ENCODE assay signal across 9 mouse cellular contexts in the genomic region with DNA sequence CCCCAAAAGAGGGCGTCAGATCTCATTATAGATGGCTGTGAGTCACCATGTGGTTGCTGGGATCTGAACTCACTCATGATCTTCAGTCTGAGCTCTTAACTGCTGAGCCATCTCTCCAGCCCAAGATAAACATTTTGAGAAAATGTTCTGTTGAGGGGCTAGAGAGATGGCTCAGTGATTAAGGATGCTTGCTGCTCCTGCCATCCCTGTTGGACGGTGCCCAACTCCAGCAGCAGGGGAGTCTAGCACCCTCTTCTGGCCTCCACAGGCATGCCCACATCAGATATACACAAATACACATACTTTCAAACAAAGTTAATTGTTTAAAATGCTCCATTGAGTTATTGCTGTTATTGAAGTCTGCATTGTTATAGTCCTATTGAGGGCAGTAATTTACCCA. TPM values are rescaled to one million over a fixed set of nuclear protein-coding genes. Genes with fewer than 3 reads are reported as not detected.
DNase-seq lines count a peak whose midpoint lies in the region; TF ChIP-seq lines count a peak whose summit lies in the region.
"Had no signal": no experiment of that assay in that cellular context is flagged by ENCODE, and none has a peak within 500 bp of the region (broad histone marks: within the 10 kb centered on the region; RNA-seq: fewer than 3 reads in every experiment).

No protein-coding gene starts in this region.

- no peak overlapping the region for H3K27ac ChIP-seq in bone marrow macrophage, adult 2 months (ENCODE audit: insufficient read depth, low read depth, low read length)

- DNase-seq in kidney, adult 9 months: peak; percentile 22
- DNase-seq in kidney, adult 18-20 months: no peak
- DNase-seq in thymus, postnatal 4 days: peak; percentile 17
- DNase-seq in thymus, postnatal 25 days: no peak
- DNase-seq in embryo, embryonic 10 days (ENCODE audit: low spot score): no peak
- DNase-seq in natural killer cell, adult 2 months (ENCODE audit: low spot score in 2 of 2): no peak
- DNase-seq in heart, postnatal 10 days: no peak

- intact Hi-C loops in heart, postnatal 10 days (cut with DNase I): no loop called here

- no peak overlapping the region for H3K4me3 ChIP-seq in bone marrow macrophage, adult 2 months (ENCODE audit: insufficient read depth, low read length)
- H3K4me3 ChIP-seq: heart, embryonic 12.5 days had no signal

- TF ChIP-seq POLR2A in bone marrow macrophage, adult 2 months (IDR thresholded peaks at IDR 0.05; ENCODE audit: borderline replicate concordance, low read depth, low read length): no peak

- TF ChIP-seq CTCF in bone marrow macrophage, adult 2 months (IDR thresholded peaks at IDR 0.05; ENCODE audit: low read depth, low read length): peak; percentile 59

- 0 out of 2 replicates have a peak, but pooled peaks cover 2% of the 10 kb centered on the region for H3K4me1 ChIP-seq in bone marrow macrophage, adult 2 months (ENCODE audit: control insufficient read depth, insufficient read depth, low read length)

RNA-seq across cellular contexts. Expression of a gene that starts 19.8 kb away (rescaled TPM):
- 6.7 and 8.1 TPM in 2 replicates for polyA plus RNA-seq in bone marrow macrophage, adult 2 months (2012; ENCODE audit: insufficient read depth, insufficient read length, missing spikeins)
- total RNA-seq in heart, postnatal 10 days (2021): 10 to 100 TPM; 13.9 to 14.5 TPM

Comparison
In these comparisons a context has a peak if more than half of its experiments do, and no peak if none do; other contexts are left out.
1. DNase-seq: peak in kidney, adult 9 months (single experiment) and thymus, postnatal 4 days (single experiment); none in kidney, adult 18-20 months (single experiment), thymus, postnatal 25 days (single experiment), embryo, embryonic 10 days (single experiment), natural killer cell, adult 2 months (0 of 2) and heart, postnatal 10 days (0 of 2).